Mouse (Mus musculus) liver, embryonic 15.5 days (tissue): Measurements from ENCODE around the gene Hoxb2. TPM values are rescaled to one million over a fixed set of nuclear protein-coding genes. Genes with fewer than 3 reads are reported as not detected.
A peak's percentile ranks its signal among the peaks of the same experiment; 100 is the strongest.

ENCODE experiments used
- ATAC-seq: fragments of 200-750 bp; cut with Nextera tagmentation; 2 replicates; pipeline ENCODE4 v1.8.0; 2017; ENCODE audit warnings: moderate number of reproducible peaks, mild to moderate bottlenecking, moderate library complexity; ENCODE audit not compliant: insufficient read depth
- H3K27ac ChIP-seq: fragments of 300-500 bp; sonication (generic); replicated peaks from 2 replicates; pipeline ENCODE4 v1.5.1; 2015; ENCODE audit warnings: mild to moderate bottlenecking, inconsistent platforms
- H3K27me3 ChIP-seq: fragments of 300-500 bp; sonication (generic); 2 replicates; pipeline ENCODE4 v1.6.1; 2015; ENCODE audit warnings: mild to moderate bottlenecking, inconsistent platforms
- H3K36me3 ChIP-seq: fragments of 300-500 bp; sonication (generic); replicated peaks from 2 replicates; pipeline ENCODE4 v1.6.1; 2015; ENCODE audit warnings: moderate library complexity, mild to moderate bottlenecking, inconsistent platforms
- H3K4me1 ChIP-seq: fragments of 300-500 bp; sonication (generic); replicated peaks from 2 replicates; pipeline ENCODE4 v1.6.1; 2015; ENCODE audit warnings: inconsistent platforms
- H3K4me2 ChIP-seq: fragments of 300-500 bp; sonication (generic); 2 replicates; pipeline ENCODE4 v1.6.1; 2015; ENCODE audit warnings: moderate library complexity, mild to moderate bottlenecking, inconsistent platforms
- H3K4me3 ChIP-seq: fragments of 300-500 bp; sonication (generic); replicated peaks from 2 replicates; pipeline ENCODE4 v1.5.1; 2015; ENCODE audit warnings: mild to moderate bottlenecking, inconsistent platforms
- H3K9ac ChIP-seq: fragments of 300-500 bp; sonication (generic); 2 replicates; pipeline ENCODE4 v1.6.1; 2015; ENCODE audit warnings: moderate library complexity, mild to moderate bottlenecking, inconsistent platforms
- H3K9me3 ChIP-seq: fragments of 300-500 bp; sonication (generic); replicated peaks from 2 replicates; pipeline ENCODE4 v1.6.1; 2016; ENCODE audit warnings: inconsistent platforms
- WGBS: fragments of 180-500 bp; shearing (Covaris S2); methylation state at CpG from one replicate; pipeline ENCODE4 v1.1.7; 2015; ENCODE audit warnings: mixed read lengths; ENCODE audit not compliant: insufficient replicate concordance; 5-methylcytosine and 5-hydroxymethylcytosine counted together
- polyA plus RNA-seq: library from polyadenylated mRNA; unstranded; fragments of >200 nt; fragmentation: Nextera tagmentation; extraction: Ambion mirVana; gene quantifications from 2 replicates; pipeline ENCODE4 v1.2.1, GENCODE M21; 2015

Hoxb2 gene
- polyA plus RNA-seq, 1 experiment from 2014 or later: 0.75 TPM

DNA sequence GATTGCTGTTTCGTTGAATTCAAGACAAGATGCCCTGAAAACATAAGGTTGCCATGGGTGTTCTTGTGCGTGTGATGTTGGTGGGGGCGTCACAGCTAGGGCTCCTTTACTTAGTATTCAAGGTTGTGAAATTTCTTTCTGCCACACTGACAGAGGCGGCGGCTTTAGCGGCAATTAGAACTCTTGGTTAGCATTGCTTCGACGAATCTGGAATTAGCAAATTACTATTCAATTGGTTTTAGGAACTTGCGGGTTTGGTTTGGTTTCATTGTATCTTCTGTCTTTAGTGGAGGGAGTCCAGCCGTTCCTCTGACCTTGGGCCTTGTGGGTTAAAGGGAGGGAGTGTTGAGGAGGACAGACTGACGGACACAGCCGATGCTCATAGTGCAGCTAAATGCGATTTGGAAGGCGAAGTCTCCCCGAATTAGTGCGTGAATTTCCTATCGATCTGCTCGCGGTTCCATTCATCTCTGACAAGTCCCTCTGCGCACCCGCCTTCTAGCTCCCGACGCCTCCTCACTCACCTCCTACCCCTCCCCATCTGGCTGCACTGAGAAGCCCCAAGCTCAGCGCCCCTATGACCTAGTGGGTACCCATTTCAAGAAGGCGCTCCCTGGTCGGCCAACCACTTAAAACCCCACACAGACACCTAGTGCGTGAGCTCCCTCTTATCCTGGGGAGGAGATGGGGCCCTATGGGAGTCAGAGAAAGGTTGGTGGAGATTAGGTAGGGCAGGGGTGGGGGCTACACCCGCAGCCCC lies 32.5 kb upstream of the Hoxb2 start, which contains the start of gene Hoxb4:
Hoxb4 (plus strand) TSS at position 660 of the 760 bp plus-strand sequence.
- H3K4me1 ChIP-seq: no peaks in the 10 kb centered on the region; the same call in 1 of the 2 replicates
- 7% methylated on average over 28 of the region's 28 CpGs for WGBS
- H3K27me3 ChIP-seq: peaks cover 99% of the 10 kb centered on the region
- peak within 1 kb of the TSS; percentile 46 for H3K4me3 ChIP-seq
- H3K9me3 ChIP-seq: no peaks in the 10 kb centered on the region
- peak within 1 kb of the TSS; percentile 52 for H3K4me2 ChIP-seq
- H3K9ac ChIP-seq: peak within 1 kb of the TSS; percentile 30; the same call in 1 of the 2 replicates
- no peaks in the 10 kb centered on the region for H3K36me3 ChIP-seq
- no peak for ATAC-seq
- peak within 1 kb of the TSS; percentile 74 for H3K27ac ChIP-seq

DNA sequence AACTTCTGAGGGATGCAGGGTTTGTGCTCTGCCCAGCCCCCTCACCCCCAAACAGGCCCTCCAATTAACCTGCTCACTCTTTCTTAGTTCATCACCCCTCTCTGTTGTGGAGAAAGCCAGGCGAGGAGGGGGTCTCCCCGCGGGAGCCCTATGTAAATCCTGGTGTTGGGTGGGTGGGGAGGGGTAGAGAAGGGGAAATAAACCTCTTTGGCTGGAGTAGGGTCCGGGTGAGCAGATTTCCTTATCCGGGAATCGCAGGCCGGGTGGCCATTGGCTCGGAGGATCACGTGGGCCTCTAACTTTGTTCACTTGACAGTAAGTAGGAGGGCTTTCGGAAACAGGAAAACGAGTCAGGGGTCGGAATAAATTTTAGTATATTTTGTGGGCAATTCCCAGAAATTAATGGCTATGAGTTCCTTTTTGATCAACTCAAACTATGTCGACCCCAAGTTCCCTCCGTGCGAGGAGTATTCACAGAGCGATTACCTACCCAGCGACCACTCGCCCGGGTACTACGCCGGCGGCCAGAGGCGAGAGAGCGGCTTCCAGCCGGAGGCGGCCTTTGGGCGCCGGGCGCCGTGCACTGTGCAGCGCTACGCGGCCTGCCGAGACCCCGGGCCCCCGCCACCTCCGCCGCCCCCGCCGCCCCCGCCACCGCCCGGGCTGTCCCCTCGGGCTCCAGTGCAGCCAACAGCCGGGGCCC lies 31.8 kb upstream of the Hoxb2 start:
- peaks cover 99% of the 10 kb centered on the region for H3K27me3 ChIP-seq

DNA sequence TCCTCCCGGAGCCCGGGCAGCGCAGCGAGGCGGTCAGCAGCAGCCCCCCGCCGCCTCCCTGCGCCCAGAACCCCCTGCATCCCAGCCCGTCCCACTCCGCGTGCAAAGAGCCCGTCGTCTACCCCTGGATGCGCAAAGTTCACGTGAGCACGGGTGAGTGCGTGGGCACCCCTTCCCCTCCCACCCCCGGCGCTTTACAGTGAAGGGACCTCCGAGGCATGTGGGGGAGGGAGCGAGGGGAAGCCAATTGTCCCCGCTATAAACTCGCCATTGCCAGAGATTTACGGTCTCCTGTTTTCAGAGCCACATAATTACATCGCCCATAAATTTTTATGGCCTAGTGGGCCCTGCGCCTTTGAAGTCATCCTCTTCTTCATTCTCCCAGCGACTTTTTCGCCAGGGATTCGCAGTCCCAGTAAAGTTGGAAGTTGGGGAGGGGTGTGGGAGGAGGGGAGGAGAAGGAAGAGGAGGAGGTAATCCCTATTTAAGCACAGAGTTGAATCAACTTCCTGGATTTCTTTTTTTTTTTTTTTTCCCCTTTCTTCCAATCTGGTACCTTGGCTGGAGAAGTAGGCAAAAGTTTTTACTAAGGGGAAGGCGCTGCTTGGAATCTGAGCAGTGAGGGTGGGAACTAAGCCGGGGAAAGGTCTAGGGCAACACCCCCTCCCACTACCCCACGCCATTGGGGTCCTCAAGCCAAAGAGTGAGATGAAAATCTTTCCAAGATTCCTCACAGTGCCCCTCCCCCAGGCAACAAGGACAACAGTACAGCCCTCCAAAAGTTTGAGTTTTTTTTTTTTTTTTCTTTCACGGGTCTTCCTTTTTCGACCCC lies 31.0 kb upstream of the Hoxb2 start:
- no peak for ATAC-seq
- under 1% methylated on average over 34 of the region's 34 CpGs for WGBS
- H3K4me1 ChIP-seq: no peaks in the 10 kb centered on the region; the same call in 1 of the 2 replicates
- peaks cover 99% of the 10 kb centered on the region for H3K27me3 ChIP-seq
- H3K4me2 ChIP-seq: peak overlapping the region; percentile 52
- no peaks in the 10 kb centered on the region for H3K9me3 ChIP-seq
- no peaks in the 10 kb centered on the region for H3K36me3 ChIP-seq
- peak overlapping the region; percentile 30; the same call in 1 of the 2 replicates for H3K9ac ChIP-seq
- H3K27ac ChIP-seq: peak overlapping the region; percentile 74
- H3K4me3 ChIP-seq: peak overlapping the region; percentile 46

More for the DNA sequence above, 31.8 kb upstream of the Hoxb2 start:
- H3K4me3 ChIP-seq: peak overlapping the region; percentile 46
- H3K4me2 ChIP-seq: peak overlapping the region; percentile 52
- peak overlapping the region; percentile 74 for H3K27ac ChIP-seq
- ATAC-seq: 0 out of 2 replicates have a peak, but pooled peaks have one; percentile 18
- no peaks in the 10 kb centered on the region for H3K36me3 ChIP-seq
- peak overlapping the region; percentile 30; the same call in 1 of the 2 replicates for H3K9ac ChIP-seq
- no peaks in the 10 kb centered on the region for H3K9me3 ChIP-seq
- under 1% methylated on average over 42 of the region's 45 CpGs for WGBS
- H3K4me1 ChIP-seq: no peaks in the 10 kb centered on the region; the same call in 1 of the 2 replicates

DNA sequence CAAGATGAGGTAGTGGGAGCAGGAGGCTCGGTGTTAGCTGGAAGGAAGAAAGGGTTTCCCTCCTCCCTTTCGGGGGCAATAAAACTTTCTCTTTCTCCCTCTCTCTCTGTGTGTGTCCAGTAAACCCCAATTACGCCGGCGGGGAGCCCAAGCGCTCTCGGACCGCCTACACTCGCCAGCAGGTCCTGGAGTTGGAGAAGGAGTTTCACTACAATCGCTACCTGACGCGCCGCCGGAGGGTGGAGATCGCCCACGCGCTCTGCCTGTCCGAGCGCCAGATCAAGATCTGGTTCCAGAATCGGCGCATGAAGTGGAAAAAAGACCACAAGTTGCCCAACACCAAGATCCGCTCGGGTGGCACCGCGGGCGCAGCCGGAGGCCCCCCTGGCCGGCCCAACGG lies 30.4 kb upstream of the Hoxb2 start:
- Histone ChIP-seq H3K9me3 (no peaks in the 10 kb centered on the region), H3K27ac (peak overlapping the region; percentile 19), H3K9ac (no peak overlapping the region), H3K4me2 (peak overlapping the region; percentile 52), H3K4me3 (peak overlapping the region; percentile 25), H3K4me1 (no peaks in the 10 kb centered on the region; the same call in 1 of the 2 replicates), H3K36me3 (no peaks in the 10 kb centered on the region), H3K27me3 (peaks cover 99% of the 10 kb centered on the region)
- ATAC-seq: no peak
- WGBS: under 1% methylated on average over 29 of the region's 29 CpGs

DNA sequence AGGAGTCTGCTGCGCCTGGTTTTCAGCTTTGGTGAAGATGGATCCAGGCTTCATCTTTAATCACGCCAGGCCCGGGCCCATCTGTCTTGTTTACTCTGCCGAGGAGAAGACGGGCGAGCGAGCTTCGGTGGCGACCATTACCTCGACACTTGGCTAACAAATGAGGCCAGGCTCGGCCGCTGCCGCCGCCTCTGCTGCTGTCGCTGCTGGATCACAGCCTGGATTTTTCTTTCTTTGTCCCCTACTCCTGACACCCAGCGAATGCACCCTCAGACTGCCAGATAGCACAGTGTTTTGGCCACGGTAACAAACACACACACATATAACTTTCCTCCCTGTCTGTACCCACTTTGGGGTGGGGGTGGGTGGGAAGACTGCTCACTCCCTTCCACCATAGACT lies 29.6 kb upstream of the Hoxb2 start:
- no peaks in the 10 kb centered on the region; the same call in 1 of the 2 replicates for H3K4me1 ChIP-seq
- no peaks in the 10 kb centered on the region for H3K9me3 ChIP-seq
- H3K27me3 ChIP-seq: peaks cover 99% of the 10 kb centered on the region
- no peak overlapping the region for H3K4me2 ChIP-seq
- 48% methylated on average over 17 of the region's 17 CpGs for WGBS
- no peaks in the 10 kb centered on the region for H3K36me3 ChIP-seq
- ATAC-seq: no peak
- no peak overlapping the region for H3K4me3 ChIP-seq
- H3K9ac ChIP-seq: no peak overlapping the region
- no peak overlapping the region for H3K27ac ChIP-seq

DNA sequence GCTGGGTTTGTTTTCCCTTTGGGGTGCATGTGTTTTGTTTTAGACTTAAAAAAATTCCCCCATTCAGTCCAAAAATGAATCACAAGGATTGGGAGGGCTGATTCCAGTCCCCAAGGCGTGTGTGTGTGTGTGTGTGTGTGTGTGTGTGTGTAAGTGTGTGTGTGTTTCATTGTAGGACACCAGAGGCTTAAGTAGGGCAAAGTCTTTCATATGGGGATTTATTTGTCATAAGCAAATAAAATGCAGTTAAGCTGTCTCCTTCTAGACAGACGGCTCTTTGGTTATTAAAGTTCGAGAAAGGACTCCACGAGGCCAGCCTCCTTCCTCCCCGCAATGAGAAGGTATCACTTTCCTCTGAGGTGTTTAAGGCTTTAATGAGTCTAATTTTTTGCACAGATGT lies 28.5 kb upstream of the Hoxb2 start:
- Histone ChIP-seq H3K4me1 (no peaks in the 10 kb centered on the region; the same call in 1 of the 2 replicates), H3K27ac (no peak overlapping the region), H3K4me3 (no peak overlapping the region), H3K9ac (no peak overlapping the region), H3K9me3 (no peaks in the 10 kb centered on the region), H3K36me3 (no peaks in the 10 kb centered on the region), H3K27me3 (peaks cover 99% of the 10 kb centered on the region), H3K4me2 (no peak overlapping the region)
- WGBS: 50% methylated on average over 5 of the region's 5 CpGs
- ATAC-seq: no peak

DNA sequence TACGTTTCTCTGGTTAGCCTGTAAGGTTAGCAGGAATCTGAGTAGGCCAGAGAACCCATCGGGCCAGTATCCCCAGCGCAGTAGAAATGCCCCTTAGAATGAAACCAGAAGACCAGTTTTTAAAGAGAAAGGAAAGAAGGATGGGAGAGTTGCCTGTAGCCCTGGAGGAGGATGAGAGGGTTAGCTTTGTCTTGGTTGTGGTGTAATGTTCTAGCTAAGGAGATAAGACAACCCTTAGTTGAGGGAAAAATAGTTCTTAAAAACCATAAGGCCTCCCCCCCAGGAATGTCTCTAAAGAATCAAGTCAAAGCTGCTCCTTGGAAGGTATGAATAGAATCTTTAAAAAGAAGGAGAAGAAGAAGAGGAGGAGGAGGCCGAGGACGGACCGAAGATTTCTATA lies 27.6 kb upstream of the Hoxb2 start:
- no peak overlapping the region for H3K4me3 ChIP-seq
- no peaks in the 10 kb centered on the region; the same call in 1 of the 2 replicates for H3K4me1 ChIP-seq
- no peaks in the 10 kb centered on the region for H3K36me3 ChIP-seq
- WGBS: 45% methylated on average over 6 of the region's 6 CpGs
- H3K4me2 ChIP-seq: no peak overlapping the region
- no peaks in the 10 kb centered on the region for H3K9me3 ChIP-seq
- no peak overlapping the region for H3K9ac ChIP-seq
- no peak overlapping the region for H3K27ac ChIP-seq
- no peak for ATAC-seq
- H3K27me3 ChIP-seq: peaks cover 99% of the 10 kb centered on the region

DNA sequence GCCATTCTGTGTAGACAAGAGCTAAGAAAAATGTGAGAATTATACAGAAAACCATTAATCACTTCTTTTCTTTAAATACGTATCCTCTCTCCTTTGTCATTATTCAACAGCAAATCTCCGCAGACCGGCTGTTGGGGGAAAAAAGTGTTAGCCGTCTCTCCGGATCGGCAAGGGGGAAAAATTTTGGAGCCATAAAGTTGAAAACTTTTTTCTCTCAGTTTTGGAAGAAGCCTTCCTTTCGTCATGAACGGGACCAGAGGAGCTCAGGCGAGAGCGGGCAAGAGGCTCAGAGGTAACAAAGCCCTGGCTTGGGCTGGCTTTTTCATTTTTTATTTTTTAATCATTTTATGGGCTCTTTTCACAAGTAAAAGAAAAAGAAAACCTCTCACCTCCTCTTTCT lies 27.2 kb upstream of the Hoxb2 start, which contains the start of gene Hoxb3:
Hoxb3 (plus strand) TSS at position 173 of the 400 bp plus-strand sequence.
- H3K4me2 ChIP-seq: no peak within 1 kb of the TSS
- no peaks in the 10 kb centered on the region for H3K9me3 ChIP-seq
- H3K27ac ChIP-seq: no peak within 1 kb of the TSS
- H3K9ac ChIP-seq: no peak within 1 kb of the TSS
- WGBS: 44% methylated on average over 10 of the region's 10 CpGs
- H3K36me3 ChIP-seq: no peaks in the 10 kb centered on the region
- peaks cover 99% of the 10 kb centered on the region for H3K27me3 ChIP-seq
- H3K4me1 ChIP-seq: no peaks in the 10 kb centered on the region; the same call in 1 of the 2 replicates
- H3K4me3 ChIP-seq: no peak within 1 kb of the TSS
- no peak for ATAC-seq

DNA sequence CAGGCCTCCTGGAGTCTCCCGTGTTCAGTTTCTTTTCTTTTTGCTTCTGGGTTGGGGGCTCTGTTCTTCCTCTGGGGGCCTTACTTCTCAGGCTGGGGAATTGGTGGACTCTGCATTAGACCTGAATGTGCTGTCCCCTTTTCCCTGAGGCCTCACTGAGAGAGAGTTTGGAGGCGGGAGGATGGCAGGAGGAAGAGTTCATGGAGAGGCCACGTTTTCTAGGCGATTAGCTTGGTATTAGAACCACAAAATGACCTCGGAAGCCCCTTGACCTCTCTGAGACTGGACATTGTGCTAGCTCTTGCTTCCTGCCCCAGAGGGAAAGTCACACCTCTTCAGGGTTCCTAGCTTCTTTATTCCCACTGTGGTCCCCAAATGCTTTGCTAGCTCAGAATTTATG lies 26.2 kb upstream of the Hoxb2 start:
- Histone ChIP-seq H3K4me1 (no peaks in the 10 kb centered on the region; the same call in 1 of the 2 replicates), H3K4me3 (no peak overlapping the region), H3K27me3 (peaks cover 99% of the 10 kb centered on the region), H3K9me3 (no peaks in the 10 kb centered on the region), H3K27ac (no peak overlapping the region), H3K4me2 (no peak overlapping the region), H3K36me3 (no peaks in the 10 kb centered on the region), H3K9ac (no peak overlapping the region)
- 26% methylated on average over 5 of the region's 5 CpGs for whole genome bisulfite sequencing
- ATAC-seq: no peak

DNA sequence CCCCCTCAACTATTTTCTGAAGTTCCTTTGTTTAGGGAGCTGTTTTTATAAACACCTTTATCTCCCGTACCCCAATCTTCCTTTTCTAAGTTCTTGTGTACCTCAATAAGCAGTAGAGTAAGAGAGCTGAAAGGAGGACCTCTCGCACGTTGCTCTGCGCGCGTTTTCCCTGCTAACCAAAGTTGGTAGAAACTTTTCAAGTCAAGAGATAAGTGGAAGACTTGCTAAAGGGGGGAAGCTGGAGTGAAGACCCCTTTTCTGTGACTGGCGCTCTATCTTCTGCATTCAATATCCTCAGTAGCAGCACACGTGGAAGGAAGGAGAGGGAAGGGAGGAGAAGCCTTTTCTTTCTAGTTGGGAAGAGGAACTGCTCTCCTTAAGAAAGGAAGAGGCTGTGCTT lies 25.4 kb upstream of the Hoxb2 start:
- Histone ChIP-seq H3K27ac (no peak overlapping the region), H3K27me3 (peaks cover 98% of the 10 kb centered on the region), H3K9ac (no peak overlapping the region), H3K4me2 (no peak overlapping the region), H3K36me3 (no peaks in the 10 kb centered on the region), H3K4me1 (no peaks in the 10 kb centered on the region; the same call in 1 of the 2 replicates), H3K4me3 (no peak overlapping the region), H3K9me3 (no peaks in the 10 kb centered on the region)
- 29% methylated on average over 8 of the region's 8 CpGs for WGBS
- no peak for ATAC-seq
